Mouse (Mus musculus) lung, embryonic 16.5 days (tissue): ENCODE measurements around the gene Os9. TPM values are rescaled to one million over a fixed set of nuclear protein-coding genes. Genes with fewer than 3 reads are reported as not detected.
A peak's percentile ranks its signal among the peaks of the same experiment; 100 is the strongest.

ENCODE experiments used
- ATAC-seq: fragments of 200-750 bp; cut with Nextera tagmentation; 2 replicates; pipeline ENCODE4 v1.8.0; 2017; ENCODE audit warnings: low read depth, mild to moderate bottlenecking, moderate library complexity
- H3K27ac ChIP-seq: fragments of 300-500 bp; sonication (generic); 2 replicates; pipeline ENCODE4 v1.5.1; 2014; ENCODE audit warnings: mild to moderate bottlenecking, control low read depth, low read length
- H3K27me3 ChIP-seq: fragments of 300-500 bp; sonication (generic); 2 replicates; pipeline ENCODE4 v1.6.1; 2014; ENCODE audit warnings: low read depth, low read length, mixed read lengths; ENCODE audit not compliant: control insufficient read depth, insufficient read depth
- H3K36me3 ChIP-seq: fragments of 300-500 bp; sonication (generic); 2 replicates; pipeline ENCODE4 v1.6.1; 2014; ENCODE audit warnings: low read length; ENCODE audit not compliant: control insufficient read depth, insufficient read depth
- H3K4me1 ChIP-seq: fragments of 300-500 bp; sonication (generic); replicated peaks from 2 replicates; pipeline ENCODE4 v1.6.1; 2014; ENCODE audit warnings: low read length, mixed read lengths; ENCODE audit not compliant: control insufficient read depth, insufficient read depth
- H3K4me2 ChIP-seq: fragments of 300-500 bp; sonication (generic); 2 replicates; pipeline ENCODE4 v1.6.1; 2014; ENCODE audit warnings: low read depth, low read length, control low read depth
- H3K4me3 ChIP-seq: fragments of 300-500 bp; sonication (generic); 2 replicates; pipeline ENCODE4 v1.5.1; 2014; ENCODE audit warnings: mild to moderate bottlenecking, low read length, control low read depth
- H3K9ac ChIP-seq: fragments of 300-500 bp; sonication (generic); 2 replicates; pipeline ENCODE4 v1.6.1; 2014; ENCODE audit warnings: low read length, control low read depth
- H3K9me3 ChIP-seq: fragments of 300-500 bp; sonication (generic); 2 replicates; pipeline ENCODE4 v1.6.1; 2016; ENCODE audit warnings: low read length; ENCODE audit not compliant: control insufficient read depth
- WGBS: fragments of 180-500 bp; shearing (Covaris S2); extraction: QIAGEN DNeasy Blood & Tissue Kit; methylation state at CpG from one replicate; pipeline ENCODE4 v1.1.7; 2014; 5-methylcytosine and 5-hydroxymethylcytosine counted together
- polyA plus RNA-seq: library from polyadenylated mRNA; unstranded; fragments of >200 nt; fragmentation: Nextera tagmentation; extraction: Ambion mirVana; gene quantifications from 2 replicates; pipeline ENCODE4 v1.2.1, GENCODE M21; 2015

The Os9 gene
- polyA plus RNA-seq, 1 experiment from 2014 or later, result 111 TPM

- peaks cover 2% of the 10 kb centered on the region; the same call in 1 of the 2 replicates for H3K4me1 ChIP-seq
- H3K4me2 ChIP-seq, result peak overlapping the region; percentile 34
- no peak for ATAC-seq
- no peaks in the 10 kb centered on the region for H3K9me3 ChIP-seq
- peaks cover 46% of the 10 kb centered on the region for H3K27me3 ChIP-seq
- peaks cover 2% of the 10 kb centered on the region; the same call in 1 of the 2 replicates for H3K36me3 ChIP-seq
- peak overlapping the region; percentile 21 for H3K4me3 ChIP-seq
- no peak overlapping the region for H3K9ac ChIP-seq
- 6% methylated on average over 35 of the region's 35 CpGs for WGBS
- H3K27ac ChIP-seq, result no peak overlapping the region
Measured at GRCm38 (mm10) chr10:127048608-127049394, 72.1 kb downstream of the Os9 start.

- Histone ChIP-seq H3K4me1 (peaks cover 3% of the 10 kb centered on the region), H3K9ac (no peak within 1 kb of the TSS), H3K9me3 (no peaks in the 10 kb centered on the region), H3K27ac (no peak within 1 kb of the TSS), H3K4me3 (peak within 1 kb of the TSS; percentile 21), H3K36me3 (peaks cover 2% of the 10 kb centered on the region; the same call in 1 of the 2 replicates), H3K27me3 (peaks cover 46% of the 10 kb centered on the region), H3K4me2 (peak within 1 kb of the TSS; percentile 34)
- WGBS, result 32% methylated on average over 5 of the region's 5 CpGs
- no peak for ATAC-seq
Measured at GRCm38 (mm10) chr10:127047954-127048353, 73.0 kb downstream of the Os9 start, which contains the start of gene Cyp27b1. Gene Cyp27b1 (plus strand): TSS chr10:127048250.

Other genes starting within 250 kb of the Os9 start
- gene Atp23, start 219.8 kb downstream of the Os9 start, polyA plus RNA-seq, result 13.8 and 14.0 TPM in 2 replicates
- gene Ctdsp2, start 142.4 kb downstream of the Os9 start, polyA plus RNA-seq, result 66.2 and 72.0 TPM in 2 replicates
- 0.20 and 0.33 TPM in 2 replicates for gene Avil, start 120.4 kb downstream of the Os9 start, polyA plus RNA-seq
- 69.3 and 71.6 TPM in 2 replicates for gene Tsfm, start 90.3 kb downstream of the Os9 start, polyA plus RNA-seq
- gene Mettl1, start 79.7 kb downstream of the Os9 start, polyA plus RNA-seq, result 37.5 and 39.9 TPM in 2 replicates
- gene Eef1akmt3, start 79.6 kb downstream of the Os9 start, polyA plus RNA-seq, result 0.29 and 0.36 TPM in 2 replicates
- gene Cyp27b1, start 72.9 kb downstream of the Os9 start, polyA plus RNA-seq, result 0.11 and 0.38 TPM in 2 replicates
- 0.46 and 0.53 TPM in 2 replicates for gene March9, start 60.9 kb downstream of the Os9 start, polyA plus RNA-seq
- gene Cdk4, start 57.6 kb downstream of the Os9 start, polyA plus RNA-seq, result 1,550 and 1,646 TPM in 2 replicates
- 165 and 169 TPM in 2 replicates for gene Tspan31, start 50.9 kb downstream of the Os9 start, polyA plus RNA-seq
- gene Agap2, start 45.8 kb downstream of the Os9 start, polyA plus RNA-seq, result 0.04 and 0.58 TPM in 2 replicates
- gene B4galnt1, start 44.1 kb upstream of the Os9 start, polyA plus RNA-seq, result 3.5 and 5.2 TPM in 2 replicates
- gene Slc26a10, start 59.5 kb upstream of the Os9 start, polyA plus RNA-seq, result 0.88 and 1.1 TPM in 2 replicates
- 60.3 and 65.0 TPM in 2 replicates for gene Arhgef25, start 69.0 kb upstream of the Os9 start, polyA plus RNA-seq
- 72.9 and 74.8 TPM in 2 replicates for gene Dtx3, start 74.6 kb upstream of the Os9 start, polyA plus RNA-seq
- gene Pip4k2c, start 90.5 kb upstream of the Os9 start, polyA plus RNA-seq, result 30.0 and 30.8 TPM in 2 replicates
- gene Kif5a, start 142.2 kb upstream of the Os9 start, polyA plus RNA-seq, result 1.2 TPM in 2 replicates
- gene Dctn2, start 145.2 kb upstream of the Os9 start, polyA plus RNA-seq, result 183 and 194 TPM in 2 replicates
- gene Mbd6, start 167.9 kb upstream of the Os9 start, polyA plus RNA-seq, result 10.6 and 15.2 TPM in 2 replicates
- 86.1 and 93.9 TPM in 2 replicates for gene Mars, start 190.7 kb upstream of the Os9 start, polyA plus RNA-seq
- 5.5 and 6.9 TPM in 2 replicates for gene Arhgap9, start 200.8 kb upstream of the Os9 start, polyA plus RNA-seq
- 9.7 and 10.5 TPM in 2 replicates for gene Gli1, start 220.8 kb upstream of the Os9 start, polyA plus RNA-seq
- gene Inhbe, start 233.3 kb upstream of the Os9 start, polyA plus RNA-seq, result not detected in 2 replicates
- gene Inhbc, start 249.3 kb upstream of the Os9 start, polyA plus RNA-seq, result not detected in 2 replicates